Mouse (Mus musculus) liver, adult 2 months (tissue): Measurements from ENCODE around the gene Stab1.

Source experiments
- CTCF ChIP-seq: fragments of 200-500 bp; IDR thresholded peaks from 2 replicates; pipeline ENCODE4 v1.5.1; 2011; ENCODE audit warnings: low read depth, low read length, control low read depth
- POLR2A ChIP-seq: fragments of 200-500 bp; IDR thresholded peaks from 2 replicates; pipeline ENCODE4 v1.6.1; 2011; ENCODE audit warnings: low read length, control low read depth; ENCODE audit not compliant: insufficient read depth; ENCODE audit errors: extremely low read depth

GRCm38 (mm10) chr14:31212499-31212898 lies 44.1 kb upstream of the Stab1 start:
- no peak for TF ChIP-seq POLR2A
- TF ChIP-seq CTCF = no peak
